Mouse (Mus musculus) heart, postnatal 0 days (tissue): ENCODE results near the gene Rdm1.

Experiments
- CTCF ChIP-seq: IDR thresholded peaks from 2 replicates; pipeline ENCODE4 v1.5.1; 2016; ENCODE audit warnings: antibody characterized with exemption, control low read depth, low read depth
- EP300 ChIP-seq: IDR thresholded peaks from 2 replicates; pipeline ENCODE4 v1.6.1; 2016; ENCODE audit warnings: antibody characterized with exemption, low read depth

DNA sequence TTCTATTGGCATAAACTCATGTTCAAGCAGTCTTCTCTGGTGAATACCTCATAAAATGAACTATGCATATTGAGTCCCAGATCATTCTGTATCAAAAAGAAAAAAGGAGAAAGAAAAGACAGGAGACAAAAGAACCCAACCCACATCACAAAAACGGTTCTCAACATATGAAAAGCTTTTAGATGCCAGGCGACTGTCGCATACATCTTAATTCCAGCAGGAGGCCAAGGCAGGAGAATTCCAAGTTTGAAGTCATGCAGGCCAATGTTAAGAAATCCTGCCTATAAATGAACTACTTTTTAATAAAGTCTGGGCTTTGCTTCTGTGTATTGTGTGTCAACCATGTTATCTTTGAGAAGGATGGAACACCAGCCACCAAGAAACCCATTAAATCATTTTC lies 22.9 kb upstream of the Rdm1 start:
- no peak for TF ChIP-seq EP300
- no peak for TF ChIP-seq CTCF
